8 mouse cellular contexts compared by ENCODE assay signal in the genomic region with DNA sequence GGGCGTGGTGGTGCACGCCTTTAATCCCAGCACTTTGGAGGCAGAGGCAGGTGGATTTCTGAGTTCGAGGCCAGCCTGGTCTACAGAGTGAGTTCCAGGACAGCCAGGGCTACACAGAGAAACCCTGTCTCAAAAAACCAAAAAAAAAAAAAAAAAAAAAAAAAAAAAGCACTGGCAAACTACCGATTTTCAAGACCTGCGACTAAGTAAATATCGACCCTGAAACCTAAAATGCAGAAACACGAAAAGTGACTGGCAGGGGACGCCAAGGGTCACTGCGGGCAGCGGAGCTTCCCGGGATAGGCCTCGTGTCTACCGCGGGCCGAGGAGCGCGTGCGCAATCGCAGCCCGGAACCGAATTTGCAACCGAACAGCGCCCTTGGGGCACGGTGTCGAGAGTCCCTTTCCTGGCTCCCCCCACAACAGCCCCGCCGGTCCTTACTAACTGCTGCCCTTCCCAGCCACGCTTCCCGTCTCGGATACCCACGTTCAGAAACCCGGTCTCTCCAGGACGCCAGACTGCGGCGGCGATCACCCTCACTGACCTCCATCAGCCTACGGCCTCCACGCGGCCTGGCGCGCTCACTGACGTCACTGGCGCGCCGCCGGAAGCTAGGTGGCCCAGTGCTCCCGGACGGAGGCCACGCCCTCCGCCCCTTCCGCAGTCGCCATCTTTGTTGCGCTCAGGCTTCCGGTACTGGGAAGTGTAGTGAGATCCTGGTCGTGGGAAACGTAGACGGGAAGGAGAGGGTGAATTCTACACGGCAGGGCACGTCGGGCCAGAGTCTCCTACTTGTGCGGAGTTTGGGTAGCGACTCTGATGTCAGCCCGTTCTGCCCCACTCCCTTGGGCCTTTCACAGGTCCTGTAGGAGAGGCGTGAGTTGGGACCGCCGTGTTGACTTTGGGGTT. TPM values are rescaled to one million over a fixed set of nuclear protein-coding genes. Genes with fewer than 3 reads are reported as not detected.
DNase-seq lines count a peak whose midpoint lies in the region; ATAC-seq lines count a peak whose summit lies in the region.

A gene (minus strand): TSS at position 590 of the 910 bp plus-strand sequence.

- peak; percentile 95 for DNase-seq in adipocyte (ENCODE audit: low spot score)
- peak; percentile 98 for DNase-seq in embryo, embryonic 10 days (ENCODE audit: low spot score)
- peak; percentile 95 for DNase-seq in gastrocnemius, postnatal 10 days
- DNase-seq in induced T-regulatory cell, adult 2 months (ENCODE audit: low read depth) = peak; percentile 97
- peak; percentile 81 to 92 for DNase-seq in left cerebral cortex, adult 9 months (ENCODE audit: low spot score in 2 of 2)
- DNase-seq in right cerebral cortex, postnatal 14 days = peak; percentile 90
- peak; percentile 87 to 91 for DNase-seq in urinary bladder, postnatal 36 days (ENCODE audit: low spot score in 2 of 2)

- ATAC-seq in megakaryocyte progenitor cell, adult 5-6 weeks (replicated peaks; ENCODE audit: poor library complexity) = peak; percentile 74

RNA-seq across cellular contexts. Expression of the gene that starts here (rescaled TPM):
- total RNA-seq in gastrocnemius, postnatal 10 days (2021) = 10 to 100 TPM; 53.6 to 57.1 TPM
- 46.2 and 58.3 TPM in 2 replicates for total RNA-seq in megakaryocyte progenitor cell, adult 5-6 weeks (2015)
- 36.7 and 52.1 TPM in 2 replicates for total RNA-seq in megakaryocyte progenitor cell, adult 5-6 weeks (2017)

Comparison
In these comparisons a context has a peak if more than half of its experiments do, and no peak if none do; other contexts are left out.
1. Peak in every context shown above with its lines: DNase-seq and ATAC-seq.